Mouse (Mus musculus) thymus, adult 2 months (tissue): ENCODE data around the gene Gm28539.

ENCODE experiments used
- CTCF ChIP-seq: fragments of 200-500 bp; IDR thresholded peaks from 2 replicates; pipeline ENCODE4 v1.5.1; 2012; ENCODE audit warnings: mild to moderate bottlenecking, control low read depth, low read length, moderate library complexity, borderline replicate concordance; ENCODE audit not compliant: control insufficient read depth, poor library complexity, insufficient read depth; ENCODE audit errors: extremely low read depth
- POLR2A ChIP-seq: fragments of 200-500 bp; IDR thresholded peaks from 2 replicates; pipeline ENCODE4 v1.6.1; 2012; ENCODE audit warnings: mild to moderate bottlenecking, low read length, control low read depth, moderate library complexity; ENCODE audit not compliant: control insufficient read depth, poor library complexity, insufficient read depth; ENCODE audit errors: extremely low read depth

GRCm38 (mm10) chr16:18963486-18963885, 127.1 kb downstream of the Gm28539 start:
- no peak for TF ChIP-seq POLR2A
- no peak for TF ChIP-seq CTCF
